Mouse (Mus musculus): Measurements from ENCODE around the gene Cyb5rl. TPM values are rescaled to one million over a fixed set of nuclear protein-coding genes. Genes with fewer than 3 reads are reported as not detected.

The Cyb5rl gene
- polyA plus RNA-seq, 2 experiments: 1.2 to 1.7 TPM

GRCm38 (mm10) chr4:107064394-107065098, 2.2 kb upstream of the Cyb5rl start:
- Histone ChIP-seq H3K9ac (replicated peaks) (no peak overlapping the region), H3K4me2 (ENCODE audit: low read depth) (no peak overlapping the region), H3K27ac (no peak overlapping the region), H3K4me1 (replicated peaks; ENCODE audit: control insufficient read depth in 2 of 2, insufficient read depth in 2 of 2, low read length in 1 of 2) (peaks cover 5 to 10% of the 10 kb centered on the region in 2 experiments), H3K9me3 (ENCODE audit: control insufficient read depth, low read length) (no peaks in the 10 kb centered on the region), H3K36me3 (replicated peaks; ENCODE audit: control insufficient read depth, insufficient read depth, low read depth) (peaks cover 3% of the 10 kb centered on the region), H3K4me3 (ENCODE audit: insufficient read depth in 1 of 2, low read depth in 2 of 2, low read length in 2 of 2) (no peak overlapping the region), H3K27me3 (ENCODE audit: control insufficient read depth, insufficient read depth, low read length) (no peaks in the 10 kb centered on the region)
- DNase-seq (ENCODE audit: low read depth in 3 of 3, low spot score in 3 of 3): no peak
- ATAC-seq (ENCODE audit: insufficient read depth): no peak
- WGBS (ENCODE audit: insufficient replicate concordance): 62% methylated on average over 5 of the region's 5 CpGs
- TF ChIP-seq CTCF (IDR thresholded peaks at IDR 0.05; ENCODE audit: low read depth): no peak
- no peak for TF ChIP-seq EP300 (IDR thresholded peaks at IDR 0.05; ENCODE audit: low read depth)

- H3K9ac ChIP-seq (replicated peaks): peak overlapping the region; percentile 73
- TF ChIP-seq EP300 (IDR thresholded peaks at IDR 0.05; ENCODE audit: low read depth) (no peak), CTCF (IDR thresholded peaks at IDR 0.05; ENCODE audit: low read depth) (no peak)
- DNase-seq (ENCODE audit: low read depth in 3 of 3, low spot score in 3 of 3) (peak in 1 of 3 experiments; percentile 17), ATAC-seq (ENCODE audit: insufficient read depth) (peak; percentile 24)
- 3% methylated on average over 33 of the region's 33 CpGs for WGBS (ENCODE audit: insufficient replicate concordance)
- H3K4me3 ChIP-seq (ENCODE audit: insufficient read depth in 1 of 2, low read depth in 2 of 2, low read length in 2 of 2): peak overlapping the region; percentile 73 to 80
- no peak overlapping the region for H3K27ac ChIP-seq
- H3K9me3 ChIP-seq (ENCODE audit: control insufficient read depth, low read length): no peaks in the 10 kb centered on the region
- H3K27me3 ChIP-seq (ENCODE audit: control insufficient read depth, insufficient read depth, low read length): no peaks in the 10 kb centered on the region
- H3K36me3 ChIP-seq (replicated peaks; ENCODE audit: control insufficient read depth, insufficient read depth, low read depth): no peaks in the 10 kb centered on the region; the same call in 1 of the 2 replicates
- peak overlapping the region; percentile 98 for H3K4me2 ChIP-seq (ENCODE audit: low read depth)
- peaks cover 5 to 10% of the 10 kb centered on the region in 2 experiments for H3K4me1 ChIP-seq (replicated peaks; ENCODE audit: control insufficient read depth in 2 of 2, insufficient read depth in 2 of 2, low read length in 1 of 2)
These were observed 508 bp downstream of the Cyb5rl start for GRCm38 (mm10) chr4:107067151-107067840.

GRCm38 (mm10) chr4:107072343-107072742, 5.6 kb downstream of the Cyb5rl start:
- Histone ChIP-seq H3K4me1 (replicated peaks; ENCODE audit: control insufficient read depth in 2 of 2, insufficient read depth in 2 of 2, low read length in 1 of 2) (peaks cover 0 to 4% of the 10 kb centered on the region in 2 experiments; a peak in 3 of 4 replicates), H3K9ac (replicated peaks) (no peak overlapping the region), H3K36me3 (replicated peaks; ENCODE audit: control insufficient read depth, insufficient read depth, low read depth) (no peaks in the 10 kb centered on the region), H3K27ac (no peak overlapping the region), H3K4me2 (ENCODE audit: low read depth) (no peak overlapping the region), H3K9me3 (ENCODE audit: control insufficient read depth, low read length) (no peaks in the 10 kb centered on the region), H3K4me3 (ENCODE audit: insufficient read depth in 1 of 2, low read depth in 2 of 2, low read length in 2 of 2) (no peak overlapping the region), H3K27me3 (ENCODE audit: control insufficient read depth, insufficient read depth, low read length) (no peaks in the 10 kb centered on the region)
- 70% methylated on average over 9 of the region's 9 CpGs for WGBS (ENCODE audit: insufficient replicate concordance)
- TF ChIP-seq CTCF (IDR thresholded peaks at IDR 0.05; ENCODE audit: low read depth): no peak
- TF ChIP-seq EP300 (IDR thresholded peaks at IDR 0.05; ENCODE audit: low read depth): no peak
- no peak for ATAC-seq (ENCODE audit: insufficient read depth)
- DNase-seq (ENCODE audit: low read depth in 3 of 3, low spot score in 3 of 3): no peak

- Histone ChIP-seq H3K27me3 (ENCODE audit: control insufficient read depth, insufficient read depth, low read length) (no peaks in the 10 kb centered on the region), H3K27ac (no peak overlapping the region), H3K4me3 (ENCODE audit: insufficient read depth in 1 of 2, low read depth in 2 of 2, low read length in 2 of 2) (no peak overlapping the region), H3K4me1 (replicated peaks; ENCODE audit: control insufficient read depth in 2 of 2, insufficient read depth in 2 of 2, low read length in 1 of 2) (no peaks in the 10 kb centered on the region; a peak in 1 of 4 replicates), H3K36me3 (replicated peaks; ENCODE audit: control insufficient read depth, insufficient read depth, low read depth) (no peaks in the 10 kb centered on the region), H3K9me3 (ENCODE audit: control insufficient read depth, low read length) (no peaks in the 10 kb centered on the region), H3K9ac (replicated peaks) (no peak overlapping the region), H3K4me2 (ENCODE audit: low read depth) (no peak overlapping the region)
- no peak for ATAC-seq (ENCODE audit: insufficient read depth)
- no peak for DNase-seq (ENCODE audit: low read depth in 3 of 3, low spot score in 3 of 3)
- TF ChIP-seq EP300 (IDR thresholded peaks at IDR 0.05; ENCODE audit: low read depth) (no peak), CTCF (IDR thresholded peaks at IDR 0.05; ENCODE audit: low read depth) (no peak)
- 75% methylated on average over 5 of the region's 5 CpGs for WGBS (ENCODE audit: insufficient replicate concordance)
These were observed 8.7 kb downstream of the Cyb5rl start for GRCm38 (mm10) chr4:107075456-107075855.

GRCm38 (mm10) chr4:107078894-107079293, 12.1 kb downstream of the Cyb5rl start:
- Histone ChIP-seq H3K36me3 (replicated peaks; ENCODE audit: control insufficient read depth, insufficient read depth, low read depth) (no peaks in the 10 kb centered on the region), H3K27me3 (ENCODE audit: control insufficient read depth, insufficient read depth, low read length) (no peaks in the 10 kb centered on the region), H3K4me2 (ENCODE audit: low read depth) (no peak overlapping the region), H3K4me1 (replicated peaks; ENCODE audit: control insufficient read depth in 2 of 2, insufficient read depth in 2 of 2, low read length in 1 of 2) (peaks cover 0 to 2% of the 10 kb centered on the region in 2 experiments; a peak in 2 of 4 replicates), H3K9ac (replicated peaks) (no peak overlapping the region), H3K9me3 (ENCODE audit: control insufficient read depth, low read length) (no peaks in the 10 kb centered on the region), H3K4me3 (ENCODE audit: insufficient read depth in 1 of 2, low read depth in 2 of 2, low read length in 2 of 2) (no peak overlapping the region), H3K27ac (no peak overlapping the region)
- ATAC-seq (ENCODE audit: insufficient read depth): no peak
- TF ChIP-seq EP300 (IDR thresholded peaks at IDR 0.05; ENCODE audit: low read depth) (no peak), CTCF (IDR thresholded peaks at IDR 0.05; ENCODE audit: low read depth) (no peak)
- DNase-seq (ENCODE audit: low read depth in 3 of 3, low spot score in 3 of 3): no peak
- 64% methylated on average over 4 of the region's 4 CpGs for WGBS (ENCODE audit: insufficient replicate concordance)

Data from liver, embryonic 14.5 days (tissue).